Mouse (Mus musculus): Measurements from ENCODE around the gene Mbtps2. TPM values are rescaled to one million over a fixed set of nuclear protein-coding genes. Genes with fewer than 3 reads are reported as not detected.

Gene Mbtps2
- polyA plus RNA-seq, 1 experiment from 2014 or later = 28.2 TPM

GRCm38 (mm10) chrX:157493159-157493558 is 105.4 kb downstream of the Mbtps2 start:
- H3K4me3 ChIP-seq = no peak overlapping the region

GRCm38 (mm10) chrX:157491944-157492726 is 106.4 kb downstream of the Mbtps2 start, which contains the start of gene Sms:
Sms (minus strand) TSS chrX:157492287.
- Histone ChIP-seq H3K9me3 (no peaks in the 10 kb centered on the region), H3K4me1 (replicated peaks) (0 out of 2 replicates have a peak, but pooled peaks cover 7% of the 10 kb centered on the region), H3K36me3 (no peaks in the 10 kb centered on the region), H3K9ac (peak within 1 kb of the TSS; percentile 72), H3K4me3 (peak within 1 kb of the TSS; percentile 71), H3K4me2 (peak within 1 kb of the TSS; percentile 51), H3K27me3 (no peaks in the 10 kb centered on the region), H3K27ac (replicated peaks) (peak within 1 kb of the TSS; percentile 93)
- WGBS = 18% methylated on average over 34 of the region's 45 CpGs
- ATAC-seq (ENCODE audit: low FRiP score, low read depth) = peak; percentile 93

More at GRCm38 (mm10) chrX:157493159-157493558, 105.4 kb downstream of the Mbtps2 start:
- no peak overlapping the region for H3K27ac ChIP-seq (replicated peaks)
- no peaks in the 10 kb centered on the region for H3K9me3 ChIP-seq
- H3K27me3 ChIP-seq = no peaks in the 10 kb centered on the region
- H3K4me2 ChIP-seq = no peak overlapping the region
- H3K36me3 ChIP-seq = no peaks in the 10 kb centered on the region
- 0 out of 2 replicates have a peak, but pooled peaks cover 7% of the 10 kb centered on the region for H3K4me1 ChIP-seq (replicated peaks)
- 83% methylated on average over 4 of the region's 4 CpGs for WGBS
- H3K9ac ChIP-seq = no peak overlapping the region
- no peak for ATAC-seq (ENCODE audit: low FRiP score, low read depth)

- Histone ChIP-seq H3K27ac (replicated peaks) (peak overlapping the region; percentile 93), H3K4me3 (peak overlapping the region; percentile 71), H3K9ac (peak overlapping the region; percentile 72), H3K4me1 (replicated peaks) (0 out of 2 replicates have a peak, but pooled peaks cover 7% of the 10 kb centered on the region), H3K4me2 (peak overlapping the region; percentile 51), H3K36me3 (no peaks in the 10 kb centered on the region), H3K9me3 (no peaks in the 10 kb centered on the region), H3K27me3 (no peaks in the 10 kb centered on the region)
- WGBS = 28% methylated on average over 54 of the region's 104 CpGs
- peak; percentile 70 for ATAC-seq (ENCODE audit: low FRiP score, low read depth)
Measured at GRCm38 (mm10) chrX:157491145-157491935, 107.2 kb downstream of the Mbtps2 start.

GRCm38 (mm10) chrX:157490769-157491144 is 107.8 kb downstream of the Mbtps2 start:
- Histone ChIP-seq H3K4me2 (peak overlapping the region; percentile 51), H3K27ac (replicated peaks) (peak overlapping the region; percentile 93), H3K4me3 (peak overlapping the region; percentile 71), H3K36me3 (no peaks in the 10 kb centered on the region), H3K4me1 (replicated peaks) (0 out of 2 replicates have a peak, but pooled peaks cover 7% of the 10 kb centered on the region), H3K9ac (peak overlapping the region; percentile 72), H3K27me3 (no peaks in the 10 kb centered on the region), H3K9me3 (no peaks in the 10 kb centered on the region)
- WGBS = 12% methylated on average over 12 of the region's 12 CpGs
- ATAC-seq (ENCODE audit: low FRiP score, low read depth) = 0 out of 2 replicates have a peak, but pooled peaks have one; percentile 2

GRCm38 (mm10) chrX:157489871-157490721 is 108.4 kb downstream of the Mbtps2 start:
- WGBS = 25% methylated on average over 9 of the region's 9 CpGs
- H3K27me3 ChIP-seq = no peaks in the 10 kb centered on the region
- H3K9me3 ChIP-seq = no peaks in the 10 kb centered on the region
- H3K4me2 ChIP-seq = peak overlapping the region; percentile 51
- H3K9ac ChIP-seq = peak overlapping the region; percentile 72
- H3K27ac ChIP-seq (replicated peaks) = peak overlapping the region; percentile 93
- H3K4me3 ChIP-seq = peak overlapping the region; percentile 71
- no peaks in the 10 kb centered on the region for H3K36me3 ChIP-seq
- 0 out of 2 replicates have a peak, but pooled peaks cover 7% of the 10 kb centered on the region for H3K4me1 ChIP-seq (replicated peaks)
- ATAC-seq (ENCODE audit: low FRiP score, low read depth) = no peak

- Histone ChIP-seq H3K4me3 (no peak overlapping the region), H3K27me3 (no peaks in the 10 kb centered on the region), H3K9ac (no peak overlapping the region), H3K4me1 (replicated peaks) (0 out of 2 replicates have a peak, but pooled peaks cover 7% of the 10 kb centered on the region), H3K4me2 (no peak overlapping the region), H3K9me3 (no peaks in the 10 kb centered on the region), H3K27ac (replicated peaks) (no peak overlapping the region), H3K36me3 (no peaks in the 10 kb centered on the region)
- ATAC-seq (ENCODE audit: low FRiP score, low read depth) = no peak
- 79% methylated on average over 3 of the region's 3 CpGs for WGBS
Measured at GRCm38 (mm10) chrX:157488831-157489230, 109.7 kb downstream of the Mbtps2 start.

- WGBS = 68% methylated on average over 2 of the region's 2 CpGs
- Histone ChIP-seq H3K9ac (no peak overlapping the region), H3K4me1 (replicated peaks) (0 out of 2 replicates have a peak, but pooled peaks cover 7% of the 10 kb centered on the region), H3K4me2 (no peak overlapping the region), H3K36me3 (no peaks in the 10 kb centered on the region), H3K27ac (replicated peaks) (no peak overlapping the region), H3K4me3 (no peak overlapping the region), H3K9me3 (no peaks in the 10 kb centered on the region), H3K27me3 (no peaks in the 10 kb centered on the region)
- ATAC-seq (ENCODE audit: low FRiP score, low read depth) = no peak
Measured at GRCm38 (mm10) chrX:157486765-157487164, 111.8 kb downstream of the Mbtps2 start.

Other genes with a start within 250 kb of the Mbtps2 start
- 0.18 and 0.26 TPM in 2 replicates for gene Phex, start 183.4 kb downstream of the Mbtps2 start, polyA plus RNA-seq (2015; fragmentation: Nextera tagmentation; extraction: Ambion mirVana)
- gene Sms, start 106.4 kb downstream of the Mbtps2 start, polyA plus RNA-seq (2015; fragmentation: Nextera tagmentation; extraction: Ambion mirVana) = 138 and 142 TPM in 2 replicates
- gene Yy2, start 29.7 kb downstream of the Mbtps2 start, polyA plus RNA-seq (2015; fragmentation: Nextera tagmentation; extraction: Ambion mirVana) = 1.2 and 1.9 TPM in 2 replicates
- gene Smpx, start 100.2 kb upstream of the Mbtps2 start, polyA plus RNA-seq (2015; fragmentation: Nextera tagmentation; extraction: Ambion mirVana) = 0.14 and 0.43 TPM in 2 replicates
- gene Klhl34, start 219.7 kb upstream of the Mbtps2 start, polyA plus RNA-seq (2015; fragmentation: Nextera tagmentation; extraction: Ambion mirVana) = 2.1 and 2.4 TPM in 2 replicates

All from hindbrain, embryonic 15.5 days (tissue).